Mouse (Mus musculus) natural killer cell, adult 2 months (primary cell): ENCODE results near the gene BC048403.
A peak's percentile ranks its signal among the peaks of the same experiment; 100 is the strongest.

ENCODE experiments used
- DNase-seq, 2 experiments: peaks; one replicate each; pipeline ENCODE4 v3.0.0; 2022; ENCODE audit warnings: low spot score in 2 of 2

BC048403 gene

DNA sequence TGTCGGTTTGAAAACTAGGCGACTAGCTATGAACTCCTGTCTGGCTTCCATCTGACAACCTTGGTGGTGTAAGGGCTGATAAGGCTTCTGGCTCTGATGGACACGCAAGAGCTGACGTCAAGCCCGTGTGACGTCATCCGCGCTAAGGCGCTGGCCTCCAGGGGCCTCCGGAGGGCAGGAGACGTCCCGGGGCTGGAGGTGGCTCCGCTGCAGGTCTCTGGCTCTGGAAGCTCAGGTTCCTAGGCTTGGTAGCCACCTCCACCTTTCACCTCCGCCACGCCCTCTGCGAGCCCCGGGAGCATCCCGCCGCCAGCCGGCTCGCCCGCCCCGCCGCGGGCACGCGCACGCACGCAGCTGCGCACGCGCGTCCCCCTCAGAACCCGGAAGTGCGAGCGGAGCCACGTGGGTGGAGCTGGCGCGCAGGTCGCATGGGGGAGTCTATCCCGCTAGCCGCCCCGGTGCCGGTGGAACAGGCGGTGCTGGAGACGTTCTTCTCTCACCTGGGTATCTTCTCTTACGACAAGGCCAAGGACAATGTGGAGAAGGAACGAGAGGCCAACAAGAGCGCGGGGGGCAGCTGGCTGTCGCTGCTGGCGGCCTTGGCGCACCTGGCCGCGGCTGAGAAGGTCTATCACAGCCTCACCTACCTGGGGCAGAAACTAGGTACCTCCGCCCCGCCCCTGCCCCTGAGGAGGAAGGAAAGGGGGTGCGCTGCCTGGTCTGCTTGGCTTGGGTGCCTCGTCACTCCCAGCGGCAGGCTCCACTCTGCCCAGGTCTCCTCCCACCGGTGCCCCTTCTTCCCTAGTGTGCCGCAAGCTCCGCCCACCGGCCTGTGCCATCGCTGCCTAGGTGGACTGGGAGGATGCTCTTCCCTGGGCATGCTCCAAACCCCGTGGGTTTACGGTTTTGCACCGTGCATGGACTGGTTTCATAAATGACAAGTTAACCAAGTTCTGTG is at the start of gene BC048403:
BC048403 (plus strand) TSS at position 390 of the 958 bp plus-strand sequence.
- peak; percentile 86 to 89 for DNase-seq

DNA sequence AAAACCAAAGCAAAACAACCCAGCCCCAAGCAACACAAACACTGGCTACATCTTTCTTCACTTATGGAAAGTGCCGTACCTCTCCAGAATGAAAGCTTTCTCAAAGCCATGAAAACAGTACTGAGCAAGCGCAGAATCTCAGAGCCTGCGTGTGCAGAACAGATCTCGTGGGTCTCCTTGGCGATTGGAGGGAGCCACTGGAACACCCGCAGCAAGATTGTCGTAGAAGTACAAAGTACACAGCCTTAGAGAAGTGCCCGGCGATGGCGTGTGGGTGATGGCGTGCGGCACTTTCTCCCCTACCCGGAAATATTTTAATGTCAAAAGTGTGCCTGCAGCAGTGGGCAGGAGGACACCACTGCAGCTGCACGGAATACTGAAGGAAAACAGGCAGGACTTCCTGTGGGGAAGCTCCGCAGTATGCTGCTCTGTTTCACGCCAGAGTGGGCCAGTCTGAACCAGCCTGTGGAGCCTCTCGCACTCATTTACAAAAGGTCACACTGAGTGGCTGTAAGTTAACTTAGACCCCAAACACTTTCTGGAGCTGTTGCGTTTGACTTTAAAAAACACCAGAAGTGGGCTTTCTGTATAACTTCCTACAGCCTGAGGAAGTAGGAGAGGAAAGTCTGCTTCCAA is 46.7 kb upstream of the BC048403 start:
- DNase-seq: no peak

GRCm38 (mm10) chr10:121694567-121694966 is 45.2 kb upstream of the BC048403 start:
- DNase-seq: no peak

DNA sequence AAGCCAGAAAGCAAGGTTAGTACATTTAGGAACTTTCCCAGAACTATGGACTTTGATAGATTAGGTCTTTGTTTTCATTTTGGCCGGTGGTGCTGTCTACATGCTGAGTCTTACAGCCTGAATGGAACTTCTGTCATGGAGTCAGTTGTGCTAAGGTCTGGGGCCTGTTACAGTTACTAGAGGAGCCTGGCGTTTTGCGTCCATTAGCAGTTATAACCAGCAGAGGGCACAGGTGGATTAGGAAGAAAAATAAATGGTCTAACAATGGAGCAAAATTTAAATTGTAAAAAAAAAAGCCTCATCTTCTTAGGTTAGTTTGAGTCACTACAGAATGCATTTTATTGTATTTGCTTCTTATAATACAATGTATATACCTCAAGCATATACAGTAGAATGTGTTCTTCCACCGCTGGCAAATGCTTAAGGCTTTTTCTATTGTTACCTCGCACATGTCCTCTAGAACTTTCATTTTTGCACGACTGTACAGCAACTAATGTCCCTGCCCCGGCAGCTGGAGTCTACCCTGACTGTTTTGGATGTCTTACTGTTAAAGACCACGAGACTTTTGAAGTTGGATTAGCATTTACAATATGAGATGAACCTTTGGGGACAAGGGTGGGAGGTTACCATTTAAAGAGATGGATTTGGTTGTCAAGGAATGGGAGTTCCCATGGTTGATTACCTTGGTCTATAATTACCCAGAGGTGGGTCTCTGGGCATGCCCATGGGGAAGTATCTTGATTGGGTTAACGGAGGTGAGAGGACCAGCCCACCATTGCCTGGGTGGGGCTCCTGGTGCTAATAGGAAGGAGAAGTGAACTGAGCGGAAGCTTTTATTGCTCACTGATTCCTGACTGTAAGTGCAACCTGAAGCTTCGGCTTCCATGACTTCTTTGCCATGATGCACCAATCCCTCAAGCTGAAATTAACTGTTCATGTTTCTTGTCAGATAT is 38.2 kb upstream of the BC048403 start:
- peak in 1 of 2 experiments; percentile 28 for DNase-seq

GRCm38 (mm10) chr10:121703619-121704018 is 36.1 kb upstream of the BC048403 start:
- DNase-seq: no peak

- DNase-seq: no peak
Measured at GRCm38 (mm10) chr10:121704871-121705270, 34.9 kb upstream of the BC048403 start.

DNA sequence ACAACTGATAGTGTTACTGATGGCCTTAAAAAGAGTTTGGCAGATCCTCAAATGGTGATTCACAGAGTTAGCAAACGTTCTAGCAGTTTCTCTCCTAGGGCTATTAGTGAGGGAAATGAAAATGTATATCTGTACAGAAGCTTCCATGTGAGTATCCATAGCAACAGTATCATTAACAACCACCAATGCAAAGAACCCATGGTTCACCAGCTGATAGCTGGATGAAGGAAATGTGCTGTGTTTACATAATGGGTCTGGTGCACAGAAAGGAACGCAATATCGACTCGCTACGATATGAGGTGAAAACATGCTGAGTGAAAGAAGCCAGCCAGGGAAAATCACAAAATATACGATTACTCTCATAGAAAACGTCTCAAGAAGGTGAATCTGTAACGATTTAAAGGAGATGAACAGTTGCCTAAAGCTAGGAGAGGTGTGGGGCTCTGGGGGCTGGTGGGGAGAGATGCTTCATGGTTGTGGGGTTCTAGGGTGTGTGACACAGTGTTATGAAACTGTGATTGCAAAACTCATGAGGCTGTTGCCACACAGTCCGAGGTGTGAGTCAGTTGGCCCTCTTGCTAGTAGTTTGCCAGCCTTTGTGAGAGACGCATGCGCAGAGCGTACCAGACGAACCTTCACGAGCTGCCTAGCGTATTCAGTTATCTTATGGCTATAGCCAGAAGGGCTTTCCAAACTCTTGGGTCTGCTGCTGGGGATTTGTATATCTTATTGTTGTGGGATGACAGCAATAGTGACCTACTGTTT is 34.2 kb upstream of the BC048403 start:
- peak; percentile 5 to 7 for DNase-seq

DNA sequence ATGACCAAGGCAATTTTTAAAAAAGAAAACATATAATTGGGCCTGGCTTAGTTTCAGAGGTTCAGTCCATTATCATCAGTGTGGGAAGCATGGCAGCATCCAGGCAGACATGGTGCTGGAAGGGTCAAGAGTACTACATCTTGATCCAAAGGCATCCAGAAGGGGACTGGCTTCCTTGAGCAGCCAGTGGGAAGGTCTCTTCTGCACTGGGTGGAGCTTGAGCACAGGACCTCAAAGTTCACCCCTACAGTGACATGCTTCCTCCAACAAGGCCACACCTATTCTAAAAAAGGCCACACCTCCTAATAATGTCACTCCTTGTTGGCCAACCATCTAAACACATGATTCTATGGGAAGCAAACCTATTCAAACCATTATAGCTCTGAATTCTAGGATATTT is 22.9 kb upstream of the BC048403 start:
- DNase-seq: no peak

- DNase-seq: no peak
Measured at GRCm38 (mm10) chr10:121718896-121719585, 20.7 kb upstream of the BC048403 start.

- DNase-seq: no peak
Measured at GRCm38 (mm10) chr10:121720701-121721100, 19.0 kb upstream of the BC048403 start.

DNA sequence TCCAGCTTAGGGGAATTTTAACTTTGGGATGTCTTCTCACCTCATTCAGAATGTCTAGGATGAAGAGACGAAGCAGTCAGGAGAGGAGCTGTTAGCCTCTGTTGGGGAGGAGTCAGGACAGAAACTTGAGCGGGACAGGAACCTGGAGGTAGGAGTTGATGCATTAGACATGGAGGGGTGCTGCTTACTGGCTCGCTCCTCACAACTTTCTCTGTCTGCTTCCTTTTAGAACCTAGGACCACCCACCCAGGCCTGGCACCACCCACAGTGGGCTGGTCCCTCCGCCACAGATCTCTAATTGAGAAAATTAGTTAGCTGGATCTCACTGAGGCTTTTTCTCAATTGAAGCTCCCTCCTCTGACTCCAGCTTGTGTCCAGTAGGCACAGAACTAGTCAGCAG is 13.2 kb upstream of the BC048403 start:
- no peak for DNase-seq

- DNase-seq: no peak
Measured at GRCm38 (mm10) chr10:121727151-121727550, 12.6 kb upstream of the BC048403 start.

DNA sequence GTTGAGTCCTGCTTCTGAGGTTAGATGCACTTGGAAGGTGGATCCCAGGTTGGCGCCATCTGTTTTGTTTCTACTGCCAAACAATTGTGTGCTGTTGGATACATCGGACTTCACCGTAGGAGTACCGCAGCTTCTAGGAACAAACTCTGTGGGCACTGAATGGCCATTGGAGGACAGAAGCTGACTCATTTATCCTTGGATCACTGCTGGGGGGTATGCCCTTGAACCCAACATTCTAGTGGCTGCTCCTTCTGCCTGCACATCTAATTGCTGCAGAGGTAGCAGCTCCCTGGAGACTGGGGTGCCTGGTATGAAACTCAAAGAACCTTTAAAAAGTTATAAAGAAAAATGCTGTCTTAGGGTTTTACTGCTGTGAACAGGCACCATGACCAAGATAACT is 11.5 kb upstream of the BC048403 start:
- no peak for DNase-seq

DNA sequence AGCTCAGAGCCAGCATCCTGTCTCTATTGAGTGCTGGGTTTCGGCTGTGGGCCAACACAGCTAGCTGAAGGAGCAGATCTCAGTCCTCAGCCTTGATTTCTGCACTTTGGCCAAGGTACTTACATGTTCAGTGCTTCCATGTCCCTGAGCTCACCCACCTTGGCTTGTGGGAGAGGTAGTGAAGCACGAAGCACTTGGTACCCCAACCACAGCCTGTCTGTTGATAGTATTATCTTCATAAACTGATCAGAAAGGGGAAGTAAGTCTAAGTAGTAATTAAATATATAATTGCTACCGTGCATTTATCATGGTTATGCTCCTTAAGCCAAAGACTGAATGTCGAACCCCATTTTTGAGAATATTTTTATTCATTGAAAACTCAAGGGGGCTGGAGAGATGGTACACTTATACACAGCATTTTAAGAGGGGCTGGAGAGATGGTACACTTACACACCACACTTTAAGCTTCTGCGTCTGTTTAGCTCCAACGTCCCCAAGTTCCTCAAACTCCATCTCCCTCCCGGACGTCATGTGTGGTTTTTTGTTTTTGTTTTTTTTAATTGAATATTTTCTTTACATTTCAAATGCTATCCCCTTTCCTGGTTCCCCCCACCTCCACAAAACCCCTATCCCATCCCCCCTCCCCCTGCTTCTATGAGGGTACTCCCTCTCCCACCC is 8.6 kb upstream of the BC048403 start:
- no peak for DNase-seq

DNA sequence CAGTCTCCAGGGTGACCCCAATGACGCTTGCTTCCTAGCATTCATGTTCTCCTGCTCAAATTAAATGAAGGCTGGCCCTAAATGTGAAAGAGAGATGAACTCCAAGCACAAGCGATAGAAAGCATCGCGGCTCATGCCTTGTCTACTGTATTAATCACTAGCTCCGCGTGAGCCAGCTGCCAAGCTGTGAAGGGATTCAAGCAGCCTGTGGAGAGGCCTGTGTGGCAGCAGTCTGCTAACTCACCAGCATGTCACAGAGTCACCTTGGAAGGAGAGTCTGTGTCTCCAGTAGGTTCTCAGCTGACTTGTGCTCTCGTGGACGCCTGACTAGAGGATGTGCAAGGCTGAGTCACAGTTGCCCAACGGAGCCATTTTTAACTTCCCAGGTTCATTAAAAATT is 7.2 kb upstream of the BC048403 start:
- no peak for DNase-seq

DNA sequence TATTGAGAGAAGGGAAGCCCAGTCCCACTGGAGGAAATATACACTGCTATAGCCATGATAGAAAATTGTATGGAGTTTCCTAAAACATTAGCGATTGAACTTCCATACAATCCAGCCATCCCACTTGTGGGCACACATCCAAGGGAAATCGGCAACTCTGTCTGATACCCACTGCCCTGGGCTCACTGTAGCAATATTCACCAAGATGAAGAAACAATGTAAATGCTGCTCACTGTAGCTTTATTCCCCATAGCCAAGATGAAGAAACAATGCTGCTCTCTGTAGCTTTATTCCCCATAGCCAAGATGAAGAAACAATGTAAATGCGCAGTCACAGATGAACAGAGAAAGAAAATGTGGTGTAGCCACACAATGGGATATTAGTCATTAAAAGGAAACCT is 2.5 kb upstream of the BC048403 start:
- DNase-seq: no peak

- no peak for DNase-seq
Measured at GRCm38 (mm10) chr10:121742336-121742735, 2.6 kb downstream of the BC048403 start.

- no peak for DNase-seq
Measured at GRCm38 (mm10) chr10:121750175-121750574, 10.4 kb downstream of the BC048403 start.

DNA sequence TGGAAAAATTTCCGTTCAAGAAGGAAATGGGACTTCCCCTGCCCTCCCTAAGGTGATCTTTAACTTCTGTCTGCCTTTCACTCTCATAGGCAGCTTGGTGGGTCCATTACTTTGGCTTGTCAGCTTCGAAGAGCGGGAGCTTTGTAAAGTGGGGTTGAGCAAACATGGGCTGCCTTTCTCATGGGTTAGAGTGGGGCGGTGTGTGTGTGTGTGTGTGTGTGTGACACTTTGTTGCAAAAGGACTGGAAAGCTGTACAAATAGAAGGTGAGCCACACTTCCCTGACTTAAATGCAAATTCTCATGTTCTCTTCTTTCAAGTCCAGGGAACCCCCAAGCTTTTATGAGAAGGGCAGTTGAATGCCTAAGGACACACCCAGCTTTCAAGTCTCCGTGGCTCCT is 14.5 kb downstream of the BC048403 start:
- no peak for DNase-seq

DNA sequence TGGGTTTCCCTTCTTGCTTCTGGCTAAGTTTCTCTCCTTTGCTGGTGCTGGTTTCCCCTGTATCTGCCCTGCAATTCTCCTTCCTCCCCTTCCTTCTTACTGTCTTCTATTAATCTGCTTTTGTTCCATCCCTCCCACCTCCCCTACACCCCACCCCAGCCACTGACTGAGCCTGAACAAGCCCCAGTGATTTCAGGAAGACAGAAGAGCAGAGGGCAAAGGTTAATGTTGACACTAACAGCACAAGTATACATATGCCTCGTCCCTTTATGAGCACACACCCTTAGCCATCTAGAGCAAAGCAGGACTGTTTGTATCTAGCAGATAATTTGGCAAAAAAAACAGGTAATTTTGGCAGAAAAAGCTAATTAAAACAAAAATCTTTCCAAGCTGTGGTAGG is 16.1 kb downstream of the BC048403 start:
- no peak for DNase-seq
